Mouse (Mus musculus) cerebellum, adult 2 months (tissue): Measurements from ENCODE around the gene Ppdpf.
A peak's percentile ranks its signal among the peaks of the same experiment; 100 is the strongest.

Experiments used
- CTCF ChIP-seq: fragments of 200-500 bp; IDR thresholded peaks from 2 replicates; pipeline ENCODE4 v1.5.1; 2011; ENCODE audit warnings: low read depth, mild to moderate bottlenecking, control low read depth, low read length, moderate library complexity, borderline replicate concordance; ENCODE audit not compliant: insufficient read depth
- POLR2A ChIP-seq: fragments of 200-500 bp; IDR thresholded peaks from 2 replicates; pipeline ENCODE4 v1.6.1; 2011; ENCODE audit warnings: low read length, control low read depth, borderline replicate concordance; ENCODE audit not compliant: insufficient read depth

- TF ChIP-seq POLR2A: peak; percentile 94
- TF ChIP-seq CTCF: no peak
These were observed 30.6 kb upstream of the Ppdpf start, which contains the start of gene Eef1a2 for GRCm38 (mm10) chr2:181156248-181157121.
